Comparison of ENCODE assay signal across 9 mouse cellular contexts in the genomic region with DNA sequence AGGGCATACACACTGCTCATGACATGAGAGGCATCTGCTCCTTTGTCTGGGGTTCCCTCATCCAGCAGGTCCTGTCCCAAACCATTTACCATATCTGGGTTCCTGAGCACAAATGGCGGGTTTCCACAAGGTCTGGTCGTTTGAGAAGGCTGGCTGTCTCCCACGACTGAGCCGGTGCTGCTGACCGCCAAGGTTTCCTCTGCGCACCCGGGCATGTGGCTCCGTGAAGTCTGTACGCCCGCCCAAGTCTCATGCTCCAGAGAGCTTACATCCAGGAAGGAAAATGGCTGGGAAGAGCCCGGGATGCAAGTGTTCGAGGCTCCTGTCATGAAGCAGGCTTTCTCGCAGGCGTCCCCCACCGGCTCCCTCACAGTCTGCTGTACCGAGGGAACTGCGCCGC. TPM values are rescaled to one million over a fixed set of nuclear protein-coding genes. Genes with fewer than 3 reads are reported as not detected.
DNase-seq lines count a peak whose midpoint lies in the region; ATAC-seq and TF ChIP-seq lines count a peak whose summit lies in the region.
"Had no signal": no experiment of that assay in that cellular context is flagged by ENCODE, and none has a peak within 500 bp of the region (broad histone marks: within the 10 kb centered on the region; RNA-seq: fewer than 3 reads in every experiment).

No protein-coding gene starts in this region.

- WGBS in liver, embryonic 11.5 days, result 51% methylated on average over 18 of the region's 18 CpGs

- no peak overlapping the region for H3K27ac ChIP-seq in testis, adult 2 months (ENCODE audit: control insufficient read depth, insufficient read depth, low read depth, low read length)
- no peak overlapping the region for H3K27ac ChIP-seq in liver, embryonic 11.5 days (ENCODE audit: low read depth, low read length)

- ATAC-seq in erythroblast, adult 5-6 weeks (replicated peaks; ENCODE audit: low FRiP score, poor library complexity, severe bottlenecking), result no peak
- ATAC-seq in liver, embryonic 11.5 days (replicated peaks; ENCODE audit: low FRiP score), result no peak

- TF ChIP-seq CTCF in testis, adult 2 months (IDR thresholded peaks at IDR 0.05; ENCODE audit: control insufficient read depth, insufficient read depth, insufficient replicate concordance, low read depth, low read length), result no peak

- H3K9me3 ChIP-seq in erythroblast, embryonic 14.5 days (ENCODE audit: control insufficient read depth, low read length), result no peaks in the 10 kb centered on the region
- no peaks in the 10 kb centered on the region for H3K9me3 ChIP-seq in liver, embryonic 11.5 days (ENCODE audit: control insufficient read depth, low read length)

- H3K4me2 ChIP-seq in liver, embryonic 11.5 days, result peak overlapping the region; percentile 87

- H3K27me3 ChIP-seq in erythroblast, embryonic 14.5 days (ENCODE audit: control insufficient read depth), result peaks cover 2% of the 10 kb centered on the region; the same call in 1 of the 2 replicates
- no peaks in the 10 kb centered on the region for H3K27me3 ChIP-seq in testis, adult 2 months (ENCODE audit: control insufficient read depth, insufficient read depth, low read length)
- no peaks in the 10 kb centered on the region for H3K27me3 ChIP-seq in liver, embryonic 11.5 days (replicated peaks; ENCODE audit: control insufficient read depth, insufficient read depth, low read length)

- no peak for TF ChIP-seq POLR2A in testis, adult 2 months (IDR thresholded peaks at IDR 0.05; ENCODE audit: control insufficient read depth, low read depth, low read length)

- H3K4me1 ChIP-seq in erythroblast, embryonic 14.5 days (ENCODE audit: control insufficient read depth), result peaks cover 35% of the 10 kb centered on the region
- H3K4me1 ChIP-seq in testis, adult 2 months (ENCODE audit: control insufficient read depth, insufficient read depth, low read length), result peaks cover 2% of the 10 kb centered on the region; the same call in 1 of the 2 replicates
- peaks cover 17% of the 10 kb centered on the region for H3K4me1 ChIP-seq in liver, embryonic 11.5 days (replicated peaks; ENCODE audit: control insufficient read depth, insufficient read depth, low read length)

- DNase-seq in testis, postnatal 10 days (ENCODE audit: low spot score), result no peak
- DNase-seq in liver, embryonic 11.5 days (ENCODE audit: low spot score), result no peak
- no peak for DNase-seq in urinary bladder, postnatal 10 days (ENCODE audit: low spot score)
- no peak for DNase-seq in cerebellum, adult 18-20 months
- no peak for DNase-seq in right cerebral cortex, postnatal 25 days

- peak overlapping the region; percentile 42 for H3K9ac ChIP-seq in liver, embryonic 11.5 days (ENCODE audit: low read depth, low read length)

- peak overlapping the region; percentile 59 for H3K4me3 ChIP-seq in erythroblast, embryonic 14.5 days (replicated peaks)
- H3K4me3 ChIP-seq in testis, adult 2 months (ENCODE audit: control insufficient read depth, low read depth, low read length), result peak overlapping the region; percentile 44
- H3K4me3 ChIP-seq in liver, embryonic 11.5 days (ENCODE audit: low read depth, low read length), result peak overlapping the region; percentile 50

- no peaks in the 10 kb centered on the region for H3K36me3 ChIP-seq in erythroblast, embryonic 14.5 days (ENCODE audit: control insufficient read depth)
- H3K36me3 ChIP-seq in testis, adult 2 months (ENCODE audit: control insufficient read depth, insufficient read depth, low read length), result no peaks in the 10 kb centered on the region
- no peaks in the 10 kb centered on the region for H3K36me3 ChIP-seq in liver, embryonic 11.5 days (ENCODE audit: control insufficient read depth, insufficient read depth, low read length)

RNA-seq across cellular contexts. Expression of gene 1810049J17Rik, which starts 53.2 kb away (rescaled TPM):
- not detected in 2 replicates for polyA plus RNA-seq in erythroblast, embryonic 14.5 days (2012)
- not detected in 2 replicates for total RNA-seq in erythroblast, adult 5-6 weeks (2015; ENCODE audit: low replicate concordance)
- not detected in 2 replicates for total RNA-seq in erythroblast, adult 5-6 weeks (2017; ENCODE audit: low replicate concordance)
- polyA plus RNA-seq in testis, adult 2 months (2012; rRNA removed), result 1.8 and 2.4 TPM in 2 replicates
- polyA plus RNA-seq in liver, embryonic 11.5 days (2014; fragmentation: Nextera tagmentation; extraction: Ambion mirVana), result 0.58 and 1.3 TPM in 2 replicates
- total RNA-seq: gastrocnemius, postnatal 10 days had no signal

RNA-seq across cellular contexts. Expression of gene Golph3, which starts 53.7 kb away (rescaled TPM):
- 20.6 and 30.2 TPM in 2 replicates for polyA plus RNA-seq in erythroblast, embryonic 14.5 days (2012)
- total RNA-seq in erythroblast, adult 5-6 weeks (2015; ENCODE audit: low replicate concordance), result 68.6 and 68.8 TPM in 2 replicates
- 58.3 and 77.7 TPM in 2 replicates for total RNA-seq in erythroblast, adult 5-6 weeks (2017; ENCODE audit: low replicate concordance)
- 33.9 and 36.3 TPM in 2 replicates for polyA plus RNA-seq in testis, adult 2 months (2012; rRNA removed)
- polyA plus RNA-seq in liver, embryonic 11.5 days (2014; fragmentation: Nextera tagmentation; extraction: Ambion mirVana), result 93.0 and 107 TPM in 2 replicates
